Mouse (Mus musculus): ENCODE results near the gene 2310030G06Rik.

The 2310030G06Rik gene

GRCm38 (mm10) chr9:50700921-50701691 lies 45.2 kb downstream of the 2310030G06Rik start:
- no peak for DNase-seq (ENCODE audit: low spot score)

DNA sequence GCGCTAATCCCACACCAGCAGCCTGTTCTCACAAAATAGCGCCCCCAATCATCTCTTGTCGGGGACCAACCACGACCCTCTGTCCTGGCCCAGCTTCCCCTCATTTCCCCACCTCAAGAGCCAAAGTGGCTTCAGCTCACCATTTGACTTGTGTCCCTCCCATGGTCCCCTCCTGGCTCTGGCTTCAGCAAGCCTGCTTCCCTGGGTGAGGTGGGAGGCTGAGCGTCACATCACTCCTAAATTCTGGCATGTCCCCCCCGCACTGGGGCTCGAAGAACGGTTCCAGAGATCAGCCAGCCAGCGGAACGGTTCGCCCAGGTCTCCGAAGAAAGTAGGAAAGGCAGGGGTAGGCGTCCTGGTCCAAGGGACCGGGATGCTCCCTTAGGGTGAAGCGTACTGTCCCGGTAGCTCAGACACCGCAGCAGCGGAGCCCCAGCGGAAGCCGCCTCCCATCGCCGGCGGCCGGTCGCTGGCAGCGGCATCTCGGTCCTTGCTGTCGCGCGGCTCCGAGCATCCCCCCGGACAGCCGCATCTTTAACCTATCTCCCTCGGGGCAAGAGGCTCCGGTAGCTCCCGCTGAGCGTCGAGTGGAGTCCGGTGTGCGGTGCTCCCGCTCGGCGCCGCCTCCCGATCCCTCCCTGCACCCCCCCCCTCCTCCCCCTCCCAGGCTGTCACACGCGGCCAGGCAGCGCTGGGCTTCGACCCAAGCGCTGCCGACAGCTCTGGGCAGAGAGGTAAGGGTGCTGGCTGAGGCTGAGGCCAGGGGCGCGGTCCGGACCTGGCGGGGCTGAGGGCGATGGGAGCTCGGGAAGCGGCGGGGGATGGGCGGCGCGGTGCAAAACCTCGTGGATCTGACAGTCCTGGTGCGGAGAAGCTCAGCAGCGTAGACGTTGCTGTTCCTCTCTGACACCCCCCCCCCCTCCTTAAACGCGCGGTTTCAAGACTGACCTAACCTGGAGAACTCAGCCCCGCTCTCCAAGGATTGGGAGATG lies 47.6 kb downstream of the 2310030G06Rik start:
- peak; percentile 50 for DNase-seq (ENCODE audit: low spot score)

- DNase-seq (ENCODE audit: low spot score) = peak; percentile 90
Observed at GRCm38 (mm10) chr9:50697706-50698041, 48.7 kb downstream of the 2310030G06Rik start.

DNA sequence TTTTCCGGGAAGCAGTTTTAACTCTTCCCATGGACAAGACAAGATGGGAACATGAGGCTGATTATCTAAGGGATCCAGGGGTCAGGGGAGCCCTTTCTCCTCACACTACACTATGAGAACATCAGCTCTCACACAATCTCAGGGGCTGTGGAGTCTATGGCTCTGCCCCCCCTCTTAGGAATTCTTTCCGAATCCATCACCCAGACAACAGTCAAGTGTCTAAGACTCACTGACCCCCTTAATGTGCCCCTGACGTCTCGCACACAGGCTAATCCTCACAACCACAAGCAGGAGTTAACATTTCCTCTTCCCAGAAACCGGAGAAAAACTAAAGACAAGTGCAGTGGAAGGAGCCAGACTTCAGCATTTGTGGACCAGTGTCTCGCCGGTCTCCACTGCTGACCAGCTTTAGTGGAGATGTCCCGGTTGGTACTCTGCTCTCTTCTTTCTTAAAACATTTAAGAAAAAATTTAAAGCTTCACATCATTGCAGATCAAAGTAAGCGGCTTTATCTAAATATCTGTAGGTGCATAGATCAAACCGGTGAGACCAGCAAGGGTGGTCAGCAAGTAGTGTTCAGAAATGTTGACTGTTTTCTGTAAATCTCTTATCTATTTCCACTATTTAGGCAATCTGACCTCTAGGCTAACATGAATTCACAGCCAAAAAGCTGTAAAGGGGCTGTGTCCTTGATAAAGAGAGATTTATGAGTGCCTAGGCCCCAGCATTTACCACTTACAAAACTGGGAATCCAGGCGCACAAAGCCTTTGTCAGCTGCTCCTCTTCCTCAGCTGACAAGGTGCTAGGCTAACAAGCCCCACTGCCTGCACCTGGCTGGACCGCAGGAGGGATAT lies 49.3 kb downstream of the 2310030G06Rik start:
- peak; percentile 78 for DNase-seq (ENCODE audit: low spot score)

GRCm38 (mm10) chr9:50695153-50695552 lies 51.2 kb downstream of the 2310030G06Rik start:
- DNase-seq (ENCODE audit: low spot score) = no peak

DNA sequence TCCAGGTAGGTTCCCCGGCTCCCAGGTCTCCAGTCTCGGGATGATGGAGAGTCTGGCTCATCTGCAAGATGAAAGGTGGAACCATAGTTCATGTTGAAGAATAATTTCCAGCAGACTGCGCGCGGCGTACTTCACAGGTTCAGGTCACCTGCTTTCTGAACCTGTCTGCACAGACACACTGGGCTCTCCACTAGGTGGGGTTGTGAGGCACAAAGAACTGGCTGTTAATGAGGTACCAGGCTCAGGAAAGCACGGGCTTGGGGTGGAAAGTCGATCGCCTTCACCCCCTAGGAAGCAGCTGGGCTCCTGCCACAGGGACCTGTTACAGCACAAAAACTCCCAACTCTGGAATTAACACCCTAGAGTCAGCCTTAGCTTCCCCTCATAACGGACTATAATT lies 52.7 kb downstream of the 2310030G06Rik start:
- peak; percentile 71 for DNase-seq (ENCODE audit: low spot score)

DNA sequence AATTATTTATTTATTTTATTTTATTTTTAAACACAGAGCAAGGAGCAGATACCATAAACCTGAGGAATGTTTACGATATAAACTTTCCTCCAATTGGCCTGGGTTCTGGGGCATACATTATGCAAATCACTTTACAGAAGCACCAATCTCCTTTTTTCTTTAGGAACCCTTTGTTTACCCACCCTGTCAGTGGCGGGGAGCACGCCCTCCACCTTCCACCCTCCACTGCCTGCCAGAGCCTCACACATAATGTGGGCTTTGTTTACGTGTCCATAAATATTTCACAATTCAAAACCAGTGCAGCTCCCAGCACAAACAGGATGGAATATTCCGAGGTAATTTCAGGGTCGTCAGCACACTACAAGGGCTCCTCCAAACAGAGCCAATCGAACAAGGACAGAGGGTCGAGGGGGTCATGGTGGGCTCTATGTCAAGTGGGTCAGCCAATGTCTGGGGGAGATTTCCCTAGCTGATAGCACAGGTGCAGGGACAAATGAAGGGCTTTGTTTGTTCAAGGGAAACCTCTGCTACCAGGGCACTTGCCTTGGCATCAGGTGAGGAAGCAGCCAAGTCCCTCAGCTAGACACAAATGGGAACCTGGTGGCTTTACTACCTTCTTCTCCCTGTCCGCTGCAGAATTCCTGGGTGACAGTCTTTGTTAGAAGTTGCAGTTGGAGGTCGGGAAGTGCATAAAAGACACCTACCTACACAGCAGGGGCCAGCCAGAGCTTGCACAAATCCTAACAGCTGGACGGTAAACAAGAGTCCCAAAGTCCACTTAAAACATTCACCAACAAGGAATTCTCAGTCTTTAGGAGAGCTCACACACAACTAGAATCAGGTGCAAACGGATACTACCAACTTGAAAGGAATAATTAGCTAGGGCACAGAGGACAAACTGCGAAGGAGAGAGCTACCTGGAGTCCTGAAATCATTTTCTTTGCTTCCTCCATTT lies 53.4 kb downstream of the 2310030G06Rik start:
- peak; percentile 35 for DNase-seq (ENCODE audit: low spot score)

Data from embryo, embryonic 10.5 days (tissue).